Mouse (Mus musculus): ENCODE results near the gene Cnksr1.

DNA sequence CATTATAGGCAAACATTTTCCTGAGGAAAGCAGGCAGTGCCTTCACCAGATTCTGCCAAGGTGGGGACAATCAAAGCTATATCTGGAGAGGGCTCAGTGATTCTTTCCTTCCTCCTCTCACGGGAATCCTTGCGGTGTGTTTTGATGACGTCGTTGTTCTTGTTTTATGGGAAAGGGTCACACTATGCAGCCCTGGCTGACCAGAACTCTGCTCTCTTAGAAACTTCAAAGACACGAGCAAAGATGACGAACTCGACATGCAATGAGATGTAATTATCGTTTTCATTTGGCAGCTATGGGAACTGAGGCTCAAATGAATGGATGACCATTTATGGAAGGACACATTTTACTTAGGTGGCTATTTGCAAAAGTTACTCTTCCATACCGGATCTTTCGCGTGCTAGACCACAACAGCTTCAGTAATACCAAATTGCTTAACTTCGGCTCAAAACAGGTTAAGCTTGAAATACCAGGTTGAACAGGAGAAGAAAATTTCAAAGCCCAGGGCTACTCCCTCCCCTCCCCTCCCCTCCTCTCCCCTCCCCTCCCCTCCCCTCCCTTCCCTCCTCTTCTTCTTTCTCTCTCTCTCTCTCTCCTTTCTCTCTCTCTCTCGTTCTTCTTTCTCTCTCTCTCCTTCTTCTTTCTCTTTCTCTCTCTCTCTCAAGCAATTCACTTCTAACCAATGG, 34.7 kb upstream of the Cnksr1 start:
- no peak for TF ChIP-seq CHD2 (IDR thresholded peaks at IDR 0.05; ENCODE audit: low read depth, low read length)
- TF ChIP-seq ZC3H11A (IDR thresholded peaks at IDR 0.05; ENCODE audit: borderline replicate concordance, low read depth, low read length) = no peak

Data from ES-E14 (cell line).